Mouse (Mus musculus) CH12.LX (cell line): ENCODE measurements around the gene Tbc1d22a. TPM values are rescaled to one million over a fixed set of nuclear protein-coding genes. Genes with fewer than 3 reads are reported as not detected.

Experiments
- DNase-seq: peaks from one replicate; pipeline ENCODE4 v3.0.0-alpha.2; 2013; ENCODE audit errors: extremely low read depth
- H3K27ac ChIP-seq: 2 replicates; pipeline ENCODE4 v1.5.1; 2012; ENCODE audit warnings: low read depth, mild to moderate bottlenecking, control low read depth, moderate library complexity; ENCODE audit not compliant: insufficient read depth
- H3K27me3 ChIP-seq: replicated peaks from 2 replicates; pipeline ENCODE3; 2012; ENCODE audit warnings: inconsistent platforms
- H3K36me3 ChIP-seq, 2 experiments: replicated peaks in 1 of 2; 2 replicates each; pipeline versions ENCODE3 to v1.6.1; 2012; ENCODE audit warnings: inconsistent platforms in 1 of 2, low read length in 1 of 2, mild to moderate bottlenecking in 1 of 2, mixed read lengths in 1 of 2, moderate library complexity in 1 of 2; ENCODE audit not compliant: control insufficient read depth in 1 of 2, insufficient read depth in 1 of 2
- H3K4me1 ChIP-seq, 2 experiments: 2 replicates each; pipeline ENCODE4 v1.6.1; 2012; ENCODE audit warnings: inconsistent platforms in 1 of 2, moderate library complexity in 1 of 2; ENCODE audit not compliant: insufficient read depth in 2 of 2, control insufficient read depth in 1 of 2
- H3K4me2 ChIP-seq: 2 replicates; pipeline ENCODE4 v1.6.1; 2012; ENCODE audit warnings: low read depth, mild to moderate bottlenecking, control low read depth; ENCODE audit not compliant: poor library complexity, insufficient read depth, severe bottlenecking
- H3K4me3 ChIP-seq, 3 experiments: fragments of 150-350 bp in 1 of 3; sonication (generic) in 1 of 3; replicated peaks in 1 of 3; 2 replicates each; pipeline versions ENCODE3 to v1.5.1; 2011 to 2012; ENCODE audit warnings: low read depth in 2 of 3, low read length in 2 of 3, mild to moderate bottlenecking in 2 of 3, moderate library complexity in 2 of 3, control low read depth in 1 of 3, improper control_type of control experiment in 1 of 3, inconsistent platforms in 1 of 3, mixed read lengths in 1 of 3; ENCODE audit not compliant: poor library complexity in 1 of 3
- H3K79me2 ChIP-seq: replicated peaks from 2 replicates; pipeline ENCODE4 v1.6.1; 2012; ENCODE audit warnings: mild to moderate bottlenecking, moderate library complexity; ENCODE audit not compliant: control insufficient read depth, poor library complexity, insufficient read depth, severe bottlenecking; ENCODE audit errors: extremely low read depth
- H3K9ac ChIP-seq: 2 replicates; pipeline ENCODE4 v1.6.1; 2012; ENCODE audit warnings: low read depth, mild to moderate bottlenecking, control low read depth, moderate library complexity; ENCODE audit not compliant: insufficient read depth
- H3K9me3 ChIP-seq: replicated peaks from 2 replicates; pipeline ENCODE3; 2012; ENCODE audit warnings: low read length, inconsistent platforms, mixed read lengths
- HCFC1 ChIP-seq: IDR thresholded peaks from 2 replicates; pipeline ENCODE4 v1.6.1; 2012; ENCODE audit warnings: low read depth, mild to moderate bottlenecking, inconsistent platforms, low read length, improper control_type of control experiment
- JUND ChIP-seq: conservative IDR thresholded peaks from 2 replicates; pipeline ENCODE4 v1.6.1; 2011; ENCODE audit warnings: low read depth, low read length, improper control_type of control experiment
- MAFK ChIP-seq: IDR thresholded peaks from 2 replicates; pipeline ENCODE4 v1.6.1; 2011; ENCODE audit warnings: low read length, improper control_type of control experiment; ENCODE audit not compliant: insufficient replicate concordance
- MAZ ChIP-seq: IDR thresholded peaks from 2 replicates; pipeline ENCODE4 v1.6.1; 2012; ENCODE audit warnings: low read depth, mild to moderate bottlenecking, inconsistent platforms, low read length, improper control_type of control experiment, moderate library complexity
- MXI1 ChIP-seq: IDR thresholded peaks from 2 replicates; pipeline ENCODE4 v1.6.1; 2011; ENCODE audit warnings: mild to moderate bottlenecking, low read depth, low read length, improper control_type of control experiment
- NELFE ChIP-seq: IDR thresholded peaks from 2 replicates; pipeline ENCODE4 v1.6.1; 2011; ENCODE audit warnings: low read depth, low read length, improper control_type of control experiment
- POLR2A ChIP-seq: IDR thresholded peaks from 2 replicates; pipeline ENCODE4 v1.6.1; 2011; ENCODE audit warnings: low read depth, mild to moderate bottlenecking, improper control_type of control experiment, low read length
- POLR2AphosphoS2 ChIP-seq: IDR thresholded peaks from 2 replicates; pipeline ENCODE4 v1.6.1; 2011; ENCODE audit warnings: low read depth, low read length, improper control_type of control experiment
- TBP ChIP-seq: conservative IDR thresholded peaks from 2 replicates; pipeline ENCODE4 v1.6.1; 2011; ENCODE audit warnings: low read depth, low read length, improper control_type of control experiment
- UBTF ChIP-seq: IDR thresholded peaks from 2 replicates; pipeline ENCODE4 v1.6.1; 2012; ENCODE audit warnings: low read depth, mild to moderate bottlenecking, inconsistent platforms, low read length, improper control_type of control experiment, moderate library complexity
- ZKSCAN1 ChIP-seq: IDR thresholded peaks from 2 replicates; pipeline ENCODE4 v1.6.1; 2012; ENCODE audit warnings: low read depth, inconsistent platforms, low read length, improper control_type of control experiment, borderline replicate concordance
- ZMIZ1 ChIP-seq: IDR thresholded peaks from 2 replicates; pipeline ENCODE4 v1.6.1; 2012; ENCODE audit warnings: low read depth, mild to moderate bottlenecking, inconsistent platforms, low read length, improper control_type of control experiment
- dilution Hi-C: fragments of 300-500 bp; cut with MboI; formaldehyde crosslinking; loops from 2 replicates; pipeline ENCODE4 v1.14.3; 2020; ENCODE audit warnings: low sequenced_read_pairs; ENCODE audit not compliant: extremely low pct_unique_long_range_greater_than_20kb, extremely low pct_ligation_motif_present
- in situ Hi-C: fragments of 300-500 bp; cut with MboI; formaldehyde crosslinking; loops from 3 replicates; pipeline ENCODE4 v1.14.3; 2019; ENCODE audit warnings: low sequenced_read_pairs, low pct_ligation_motif_present, low pct_unique_long_range_greater_than_20kb, mixed read lengths
- polyA plus RNA-seq: library from polyadenylated mRNA; unstranded; fragments of >175 nt; gene quantifications from 2 replicates; pipeline ENCODE4 v1.2.1, GENCODE M21; 2012; ENCODE audit warnings: low read depth; ENCODE audit not compliant: insufficient read length
- total RNA-seq, 2 experiments: library from RNA; depleted of rRNA; stranded (reverse); fragments of 300-350 nt in 1 of 2; fragments of >200 nt in 1 of 2; gene quantifications; 2 replicates each; pipeline ENCODE4 v1.2.3; 2012 to 2014

Gene Tbc1d22a
- total and polyA plus RNA-seq, 3 experiments: 17.6 to 20.2 (median 19.4) TPM

DNA sequence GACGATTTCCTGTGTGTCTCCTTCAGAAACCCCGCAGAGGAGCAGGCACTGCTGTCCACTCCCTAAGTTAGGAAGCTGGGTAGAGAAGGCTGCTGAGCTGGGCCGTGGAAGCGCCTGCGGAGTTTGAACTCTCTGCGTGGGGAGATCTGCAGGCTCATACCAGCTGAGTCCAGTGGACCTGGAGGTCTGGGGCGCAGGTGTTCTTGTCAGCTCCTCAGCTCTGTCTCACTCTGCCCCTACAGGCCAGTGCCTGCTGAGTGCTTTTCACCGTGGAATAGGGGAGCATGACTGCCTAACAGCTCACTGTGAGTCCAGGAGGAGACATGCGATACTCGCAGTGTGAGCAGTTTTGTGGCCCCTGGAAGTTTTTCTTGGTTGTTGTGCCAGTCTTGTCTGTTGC, 123.5 kb downstream of the Tbc1d22a start:
- DNase-seq: no peak
- H3K27ac ChIP-seq: no peak overlapping the region
- H3K27me3 ChIP-seq: no peaks in the 10 kb centered on the region
- H3K36me3 ChIP-seq: peaks cover 0 to 42% of the 10 kb centered on the region in 2 experiments
- TF ChIP-seq POLR2AphosphoS2: no peak
- TF ChIP-seq UBTF: no peak
- no peak for TF ChIP-seq MAZ
- in situ Hi-C loops (no loop called here), dilution Hi-C loops (no loop called here)
- H3K79me2 ChIP-seq: no peaks in the 10 kb centered on the region
- H3K4me3 ChIP-seq: no peak overlapping the region
- H3K4me1 ChIP-seq: peaks cover 0 to 3% of the 10 kb centered on the region in 2 experiments; a peak in 2 of 4 replicates
- no peak overlapping the region for H3K4me2 ChIP-seq
- H3K9ac ChIP-seq: no peak overlapping the region
- H3K9me3 ChIP-seq: no peaks in the 10 kb centered on the region

DNA sequence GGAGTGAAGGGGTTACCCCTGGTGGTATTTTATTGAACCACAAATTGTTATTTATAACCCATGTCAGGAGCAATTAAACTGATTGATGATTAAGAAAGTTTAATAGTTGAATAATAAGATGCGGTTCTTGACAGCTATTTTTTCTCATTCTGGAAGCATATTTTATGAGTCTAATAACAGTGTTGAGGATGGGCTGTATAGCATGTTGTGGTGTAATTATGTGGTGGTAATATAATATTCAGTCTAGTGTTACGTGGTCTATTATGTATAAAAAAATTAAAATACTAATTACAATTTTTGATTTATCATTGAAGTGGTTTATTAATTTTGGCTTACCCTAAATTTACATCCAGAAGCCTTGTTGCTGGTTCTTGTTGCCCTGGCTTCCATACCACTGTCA, 125.5 kb downstream of the Tbc1d22a start:
- in situ Hi-C loops (no loop called here), dilution Hi-C loops (no loop called here)
- Histone ChIP-seq H3K79me2 (no peaks in the 10 kb centered on the region), H3K27ac (no peak overlapping the region), H3K4me1 (peaks cover under 1 to 23% of the 10 kb centered on the region in 2 experiments; a peak in 3 of 4 replicates), H3K9me3 (no peaks in the 10 kb centered on the region), H3K27me3 (no peaks in the 10 kb centered on the region), H3K9ac (no peak overlapping the region), H3K4me2 (no peak overlapping the region), H3K36me3 (peaks cover 0 to 32% of the 10 kb centered on the region in 2 experiments), H3K4me3 (no peak overlapping the region)
- no peak for DNase-seq
- TF ChIP-seq ZKSCAN1 (no peak), MAFK (no peak), NELFE (no peak), MAZ (no peak), POLR2AphosphoS2 (no peak), HCFC1 (no peak), POLR2A (no peak), ZMIZ1 (no peak), TBP (no peak), MXI1 (no peak)

DNA sequence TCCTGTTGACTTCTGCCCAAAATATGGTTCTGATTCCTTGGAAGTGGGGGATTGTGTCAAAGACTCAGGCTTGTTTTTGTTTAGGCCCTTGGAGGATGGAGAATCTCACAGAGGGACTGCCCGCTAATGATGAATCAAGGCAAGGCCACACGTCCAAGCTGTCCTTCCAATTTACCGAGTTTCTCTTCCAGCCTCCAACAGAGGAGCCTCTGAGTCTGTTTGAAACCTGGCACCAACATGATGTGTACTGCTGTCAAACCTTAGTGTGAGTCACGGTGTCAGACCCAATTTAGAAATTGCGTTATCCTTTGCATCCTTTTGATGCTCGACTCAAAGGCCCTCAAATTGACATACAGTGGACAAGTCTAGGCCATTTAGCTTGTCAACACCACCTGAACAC, 126.5 kb downstream of the Tbc1d22a start:
- H3K9me3 ChIP-seq: no peaks in the 10 kb centered on the region
- dilution Hi-C loops: no loop called here
- in situ Hi-C loops: no loop called here
- no peaks in the 10 kb centered on the region for H3K27me3 ChIP-seq
- peaks cover 8 to 33% of the 10 kb centered on the region in 2 experiments for H3K4me1 ChIP-seq
- H3K27ac ChIP-seq: no peak overlapping the region
- H3K4me2 ChIP-seq: no peak overlapping the region
- no peak for TF ChIP-seq JUND
- TF ChIP-seq NELFE: no peak
- TF ChIP-seq, all 38 proteins: peak for 0
- DNase-seq: no peak
- Histone ChIP-seq H3K4me3 (no peak overlapping the region), H3K79me2 (no peaks in the 10 kb centered on the region), H3K36me3 (peaks cover 0 to 26% of the 10 kb centered on the region in 2 experiments), H3K9ac (no peak overlapping the region)
